Mouse (Mus musculus): ENCODE measurements around the gene Tmco4. TPM values are rescaled to one million over a fixed set of nuclear protein-coding genes. Genes with fewer than 3 reads are reported as not detected.

Tmco4 gene
- polyA plus RNA-seq, 1 experiment from 2014 or later = 1.5 TPM

DNA sequence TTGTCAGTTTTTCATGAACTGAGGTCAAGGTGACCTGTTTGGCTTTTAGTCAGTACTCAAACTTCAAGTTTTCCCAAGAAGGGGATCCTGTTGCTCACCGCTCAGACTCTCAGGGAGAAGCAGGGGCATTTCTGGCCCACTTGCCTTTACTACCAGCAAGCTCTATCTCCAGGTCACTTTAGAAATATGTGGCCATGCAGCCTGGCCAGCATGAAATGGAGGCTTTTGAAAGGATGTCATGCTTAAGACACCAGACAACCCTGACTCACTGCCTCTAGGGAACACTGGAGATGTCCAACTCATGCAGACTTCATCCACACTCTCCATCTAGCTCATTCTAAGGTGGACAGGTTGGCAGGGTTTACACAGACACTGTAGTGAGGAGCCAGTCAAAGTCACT lies 132.8 kb downstream of the Tmco4 start:
- H3K4me1 ChIP-seq = no peaks in the 10 kb centered on the region
- no peaks in the 10 kb centered on the region for H3K27me3 ChIP-seq
- no peak for ATAC-seq (ENCODE audit: low FRiP score, low read depth)
- no peak overlapping the region for H3K27ac ChIP-seq (replicated peaks)
- H3K9ac ChIP-seq (replicated peaks) = no peak overlapping the region
- WGBS = 98% methylated on average over 1 of the region's 1 CpGs
- no peak overlapping the region for H3K4me2 ChIP-seq (replicated peaks)
- H3K36me3 ChIP-seq = peaks cover 30% of the 10 kb centered on the region
- H3K9me3 ChIP-seq = no peaks in the 10 kb centered on the region
- no peak overlapping the region for H3K4me3 ChIP-seq

Other genes with a start within 250 kb of the Tmco4 start
- gene Pla2g2c, start 248.1 kb upstream of the Tmco4 start, polyA plus RNA-seq (2016; fragmentation: Nextera tagmentation; extraction: Ambion mirVana) = 0.50 and 0.98 TPM in 2 replicates
- gene Ubxn10, start 235.7 kb upstream of the Tmco4 start, polyA plus RNA-seq (2016; fragmentation: Nextera tagmentation; extraction: Ambion mirVana) = 1.4 and 2.1 TPM in 2 replicates
- 0.11 and 0.12 TPM in 2 replicates for gene Pla2g2f, start 215.3 kb upstream of the Tmco4 start, polyA plus RNA-seq (2016; fragmentation: Nextera tagmentation; extraction: Ambion mirVana)
- gene Pla2g2d, start 197.2 kb upstream of the Tmco4 start, polyA plus RNA-seq (2016; fragmentation: Nextera tagmentation; extraction: Ambion mirVana) = 0.21 and 0.33 TPM in 2 replicates
- not detected in 2 replicates for gene Pla2g5, start 109.4 kb upstream of the Tmco4 start, polyA plus RNA-seq (2016; fragmentation: Nextera tagmentation; extraction: Ambion mirVana)
- not detected in 2 replicates for gene Gm13030, start 98.9 kb upstream of the Tmco4 start, polyA plus RNA-seq (2016; fragmentation: Nextera tagmentation; extraction: Ambion mirVana)
- gene Pla2g2e, start 94.9 kb upstream of the Tmco4 start, polyA plus RNA-seq (2016; fragmentation: Nextera tagmentation; extraction: Ambion mirVana) = not detected in 2 replicates
- 2.6 and 2.9 TPM in 2 replicates for gene Otud3, start 58.9 kb upstream of the Tmco4 start, polyA plus RNA-seq (2016; fragmentation: Nextera tagmentation; extraction: Ambion mirVana)
- gene Rnf186, start 5.8 kb upstream of the Tmco4 start, polyA plus RNA-seq (2016; fragmentation: Nextera tagmentation; extraction: Ambion mirVana) = not detected in 2 replicates
- gene Htr6, start 102.7 kb downstream of the Tmco4 start, polyA plus RNA-seq (2016; fragmentation: Nextera tagmentation; extraction: Ambion mirVana) = not detected in 2 replicates
- 26.9 and 40.9 TPM in 2 replicates for gene Nbl1, start 120.1 kb downstream of the Tmco4 start, polyA plus RNA-seq (2016; fragmentation: Nextera tagmentation; extraction: Ambion mirVana)
- 382 and 402 TPM in 2 replicates for gene Minos1, start 158.2 kb downstream of the Tmco4 start, polyA plus RNA-seq (2016; fragmentation: Nextera tagmentation; extraction: Ambion mirVana)
- gene Capzb, start 220.0 kb downstream of the Tmco4 start, polyA plus RNA-seq (2016; fragmentation: Nextera tagmentation; extraction: Ambion mirVana) = 312 and 337 TPM in 2 replicates

All from midbrain, embryonic 12.5 days (tissue).